Mouse (Mus musculus) kidney, embryonic 14.5 days (tissue): ENCODE measurements at regions not wholly inside any gene's neighbourhood (a gene's known extent, or its start where the extent isn't known, plus 50 kb on each side); places are given as distances from the start of the nearest gene placed in this dataset.

Experiments used
- ATAC-seq: fragments of 200-750 bp; cut with Nextera tagmentation; 2 replicates; pipeline ENCODE4 v1.8.0; 2017; ENCODE audit warnings: moderate number of reproducible peaks, mild to moderate bottlenecking, moderate TSS enrichment, moderate library complexity; ENCODE audit not compliant: low FRiP score, low TSS enrichment
- H3K27ac ChIP-seq: fragments of 300-500 bp; sonication (generic); 2 replicates; pipeline ENCODE4 v1.5.1; 2014; ENCODE audit warnings: low read depth, mild to moderate bottlenecking, low read length, moderate library complexity, mixed read lengths
- H3K27me3 ChIP-seq: fragments of 300-500 bp; sonication (generic); 2 replicates; pipeline ENCODE4 v1.6.1; 2014; ENCODE audit warnings: mild to moderate bottlenecking, low read length; ENCODE audit not compliant: control insufficient read depth, insufficient read depth
- H3K36me3 ChIP-seq: fragments of 300-500 bp; sonication (generic); 2 replicates; pipeline ENCODE4 v1.6.1; 2014; ENCODE audit warnings: low read length, mixed read lengths; ENCODE audit not compliant: control insufficient read depth, insufficient read depth
- H3K4me1 ChIP-seq: fragments of 300-500 bp; sonication (generic); 2 replicates; pipeline ENCODE4 v1.6.1; 2014; ENCODE audit warnings: low read length, mixed read lengths; ENCODE audit not compliant: control insufficient read depth, insufficient read depth
- H3K4me2 ChIP-seq: fragments of 300-500 bp; sonication (generic); replicated peaks from 2 replicates; pipeline ENCODE4 v1.6.1; 2014; ENCODE audit warnings: low read depth, mild to moderate bottlenecking, low read length
- H3K4me3 ChIP-seq: fragments of 300-500 bp; sonication (generic); 2 replicates; pipeline ENCODE4 v1.5.1; 2014; ENCODE audit warnings: mild to moderate bottlenecking, low read length
- H3K9ac ChIP-seq: fragments of 300-500 bp; sonication (generic); 2 replicates; pipeline ENCODE4 v1.6.1; 2014; ENCODE audit warnings: low read depth, mild to moderate bottlenecking, low read length, moderate library complexity
- H3K9me3 ChIP-seq: fragments of 300-500 bp; sonication (generic); 2 replicates; pipeline ENCODE4 v1.6.1; 2016; ENCODE audit warnings: low read length; ENCODE audit not compliant: control insufficient read depth
- WGBS: fragments of 180-500 bp; shearing (Covaris S2); extraction: QIAGEN DNeasy Blood & Tissue Kit; methylation state at CpG from one replicate; pipeline ENCODE4 v1.1.7; 2014; 5-methylcytosine and 5-hydroxymethylcytosine counted together

- Histone ChIP-seq H3K9me3 (no peaks in the 10 kb centered on the region), H3K4me1 (no peaks in the 10 kb centered on the region), H3K9ac (no peak overlapping the region), H3K4me2 (no peak overlapping the region), H3K27ac (no peak overlapping the region), H3K4me3 (no peak overlapping the region), H3K36me3 (no peaks in the 10 kb centered on the region), H3K27me3 (no peaks in the 10 kb centered on the region)
- 62% methylated on average over 7 of the region's 7 CpGs for WGBS
- no peak for ATAC-seq
Measured at GRCm38 (mm10) chr10:100746151-100746550, 155.9 kb downstream of the 1700017N19Rik start.

GRCm38 (mm10) chr10:100754957-100755356 lies 164.7 kb downstream of the 1700017N19Rik start:
- Histone ChIP-seq H3K36me3 (no peaks in the 10 kb centered on the region), H3K27me3 (no peaks in the 10 kb centered on the region), H3K9me3 (no peaks in the 10 kb centered on the region), H3K4me2 (no peak overlapping the region), H3K27ac (no peak overlapping the region), H3K9ac (no peak overlapping the region), H3K4me1 (no peaks in the 10 kb centered on the region), H3K4me3 (no peak overlapping the region)
- ATAC-seq, result no peak
- 87% methylated on average over 5 of the region's 5 CpGs for WGBS

GRCm38 (mm10) chr10:100774252-100774651 lies 184.0 kb downstream of the 1700017N19Rik start:
- H3K4me1 ChIP-seq, result no peaks in the 10 kb centered on the region
- no peak overlapping the region for H3K27ac ChIP-seq
- no peak for ATAC-seq
- H3K36me3 ChIP-seq, result no peaks in the 10 kb centered on the region
- H3K4me3 ChIP-seq, result no peak overlapping the region
- H3K9ac ChIP-seq, result no peak overlapping the region
- H3K27me3 ChIP-seq, result no peaks in the 10 kb centered on the region
- H3K9me3 ChIP-seq, result no peaks in the 10 kb centered on the region
- no peak overlapping the region for H3K4me2 ChIP-seq

- WGBS, result 77% methylated on average over 3 of the region's 3 CpGs
Measured at GRCm38 (mm10) chr10:100792166-100792565, 201.9 kb downstream of the 1700017N19Rik start.

GRCm38 (mm10) chr10:100792569-100792968 lies 202.3 kb downstream of the 1700017N19Rik start:
- Histone ChIP-seq H3K4me2 (no peak overlapping the region), H3K4me1 (no peaks in the 10 kb centered on the region), H3K36me3 (no peaks in the 10 kb centered on the region), H3K4me3 (no peak overlapping the region), H3K27ac (no peak overlapping the region), H3K27me3 (no peaks in the 10 kb centered on the region), H3K9ac (no peak overlapping the region), H3K9me3 (no peaks in the 10 kb centered on the region)
- 55% methylated on average over 4 of the region's 4 CpGs for WGBS
- no peak for ATAC-seq

More at GRCm38 (mm10) chr10:100792166-100792565, 201.9 kb downstream of the 1700017N19Rik start:
- Histone ChIP-seq H3K27me3 (no peaks in the 10 kb centered on the region), H3K4me2 (no peak overlapping the region), H3K27ac (no peak overlapping the region), H3K36me3 (no peaks in the 10 kb centered on the region), H3K9ac (no peak overlapping the region), H3K9me3 (no peaks in the 10 kb centered on the region), H3K4me3 (no peak overlapping the region), H3K4me1 (no peaks in the 10 kb centered on the region)
- ATAC-seq, result no peak

GRCm38 (mm10) chr10:100795215-100795972 lies 205.1 kb downstream of the 1700017N19Rik start:
- ATAC-seq, result no peak
- H3K27me3 ChIP-seq, result no peaks in the 10 kb centered on the region
- 64% methylated on average over 6 of the region's 6 CpGs for WGBS
- no peaks in the 10 kb centered on the region for H3K36me3 ChIP-seq
- H3K9ac ChIP-seq, result no peak overlapping the region
- H3K4me2 ChIP-seq, result no peak overlapping the region
- no peaks in the 10 kb centered on the region for H3K4me1 ChIP-seq
- H3K27ac ChIP-seq, result no peak overlapping the region
- no peak overlapping the region for H3K4me3 ChIP-seq
- no peaks in the 10 kb centered on the region for H3K9me3 ChIP-seq

GRCm38 (mm10) chr10:100811639-100812038 lies 221.4 kb downstream of the 1700017N19Rik start:
- 53% methylated on average over 2 of the region's 2 CpGs for WGBS
- no peak overlapping the region for H3K9ac ChIP-seq
- ATAC-seq, result no peak

GRCm38 (mm10) chr10:100834794-100835193 lies 244.5 kb downstream of the 1700017N19Rik start:
- 62% methylated on average over 4 of the region's 4 CpGs for WGBS

More at GRCm38 (mm10) chr10:100811639-100812038, 221.4 kb downstream of the 1700017N19Rik start:
- no peaks in the 10 kb centered on the region for H3K9me3 ChIP-seq
- no peak overlapping the region for H3K4me3 ChIP-seq
- no peaks in the 10 kb centered on the region for H3K4me1 ChIP-seq
- H3K27me3 ChIP-seq, result no peaks in the 10 kb centered on the region
- H3K27ac ChIP-seq, result no peak overlapping the region
- no peaks in the 10 kb centered on the region for H3K36me3 ChIP-seq
- H3K4me2 ChIP-seq, result no peak overlapping the region

GRCm38 (mm10) chr10:100853213-100853612 lies 262.9 kb downstream of the 1700017N19Rik start:
- H3K4me2 ChIP-seq, result no peak overlapping the region
- H3K4me3 ChIP-seq, result no peak overlapping the region
- ATAC-seq, result no peak

More at GRCm38 (mm10) chr10:100834794-100835193, 244.5 kb downstream of the 1700017N19Rik start:
- Histone ChIP-seq H3K27me3 (no peaks in the 10 kb centered on the region), H3K36me3 (no peaks in the 10 kb centered on the region), H3K4me2 (no peak overlapping the region), H3K4me1 (no peaks in the 10 kb centered on the region), H3K9ac (no peak overlapping the region), H3K9me3 (no peaks in the 10 kb centered on the region), H3K27ac (no peak overlapping the region), H3K4me3 (no peak overlapping the region)
- no peak for ATAC-seq

More at GRCm38 (mm10) chr10:100853213-100853612, 262.9 kb downstream of the 1700017N19Rik start:
- H3K9ac ChIP-seq, result no peak overlapping the region
- H3K27me3 ChIP-seq, result no peaks in the 10 kb centered on the region
- H3K9me3 ChIP-seq, result no peaks in the 10 kb centered on the region
- no peaks in the 10 kb centered on the region for H3K36me3 ChIP-seq
- no peaks in the 10 kb centered on the region for H3K4me1 ChIP-seq
- H3K27ac ChIP-seq, result no peak overlapping the region
